Comparison of ENCODE assay signal across 10 mouse cellular contexts in the genomic region with DNA sequence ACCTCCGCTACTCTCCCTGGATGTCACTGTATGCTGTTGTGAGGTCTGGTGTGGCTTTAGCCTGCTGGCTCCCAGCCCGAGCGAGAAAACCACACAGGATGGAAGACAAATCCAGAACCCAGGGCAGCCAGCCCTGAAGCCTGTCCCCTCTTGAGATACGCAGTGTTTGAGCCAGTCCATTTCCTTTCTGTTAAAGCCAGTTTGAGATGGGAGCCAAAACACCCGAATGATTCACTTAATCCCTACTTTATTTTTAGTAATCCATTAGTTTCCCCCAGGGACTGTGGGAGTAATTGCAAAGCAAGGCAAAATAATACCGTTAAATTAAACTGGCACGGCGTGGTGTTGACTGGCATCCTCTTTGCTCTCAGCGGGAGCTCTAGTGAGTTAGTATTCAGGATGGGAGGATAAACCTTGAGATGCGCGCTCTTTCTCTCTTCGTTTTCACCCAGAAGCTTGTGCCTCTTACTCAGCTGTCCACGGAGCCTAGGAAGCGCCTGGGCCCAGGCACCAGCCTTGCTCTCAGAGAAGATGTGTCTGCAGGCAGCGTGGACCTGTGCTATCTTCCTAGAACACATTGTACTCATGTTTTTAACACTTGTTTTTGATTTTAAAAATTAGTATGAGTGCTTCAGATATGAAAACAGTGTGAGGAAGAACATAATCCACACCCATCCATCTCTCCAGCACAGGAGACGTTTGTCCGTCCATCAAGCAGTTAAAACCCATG.
DNase-seq lines count a peak whose midpoint lies in the region; ATAC-seq lines count a peak whose summit lies in the region.
"Had no signal": no experiment of that assay in that cellular context is flagged by ENCODE, and none has a peak within 500 bp of the region (broad histone marks: within the 10 kb centered on the region; RNA-seq: fewer than 3 reads in every experiment).

No protein-coding gene starts in this region.

- peak overlapping the region; percentile 9; the same call in 1 of the 2 replicates for H3K27ac ChIP-seq in forebrain, embryonic 14.5 days (ENCODE audit: low read depth, low read length)
- no peak overlapping the region for H3K27ac ChIP-seq in forebrain, embryonic 11.5 days (ENCODE audit: low read depth, low read length)
- no peak overlapping the region for H3K27ac ChIP-seq in heart, embryonic 15.5 days
- peak overlapping the region; percentile 61 for H3K27ac ChIP-seq in midbrain, embryonic 14.5 days (replicated peaks; ENCODE audit: low read depth, low read length)
- H3K27ac ChIP-seq: left cerebral cortex, adult 2 months had no signal

- no peak for ATAC-seq in forebrain, embryonic 14.5 days
- ATAC-seq in forebrain, embryonic 11.5 days (replicated peaks; ENCODE audit: low FRiP score): no peak
- ATAC-seq in heart, embryonic 15.5 days (replicated peaks; ENCODE audit: insufficient number of reproducible peaks, insufficient read depth, low FRiP score, low read depth): peak; percentile 62; the same call in 1 of the 2 replicates
- ATAC-seq in midbrain, embryonic 14.5 days (ENCODE audit: low FRiP score, low TSS enrichment): peak; percentile 37; the same call in 1 of the 2 replicates
- ATAC-seq in erythroblast, adult 5-6 weeks (replicated peaks; ENCODE audit: low FRiP score, poor library complexity, severe bottlenecking): no peak

- no peak overlapping the region for H3K4me3 ChIP-seq in forebrain, embryonic 14.5 days (ENCODE audit: low read depth, low read length)
- no peak overlapping the region for H3K4me3 ChIP-seq in forebrain, embryonic 11.5 days (ENCODE audit: low read depth, low read length)
- no peak overlapping the region for H3K4me3 ChIP-seq in heart, embryonic 15.5 days
- no peak overlapping the region for H3K4me3 ChIP-seq in midbrain, embryonic 14.5 days (replicated peaks; ENCODE audit: low read depth, low read length)
- H3K4me3 ChIP-seq: left cerebral cortex, adult 2 months had no signal

- no peaks in the 10 kb centered on the region for H3K36me3 ChIP-seq in forebrain, embryonic 14.5 days (ENCODE audit: control insufficient read depth, insufficient read depth, low read length)
- no peaks in the 10 kb centered on the region for H3K36me3 ChIP-seq in forebrain, embryonic 11.5 days (ENCODE audit: control insufficient read depth, insufficient read depth, low read length)
- H3K36me3 ChIP-seq in heart, embryonic 15.5 days: no peaks in the 10 kb centered on the region
- H3K36me3 ChIP-seq in midbrain, embryonic 14.5 days (ENCODE audit: control insufficient read depth, insufficient read depth, low read length): no peaks in the 10 kb centered on the region

- no peaks in the 10 kb centered on the region for H3K27me3 ChIP-seq in forebrain, embryonic 14.5 days (replicated peaks; ENCODE audit: control insufficient read depth, insufficient read depth, low read length)
- no peaks in the 10 kb centered on the region for H3K27me3 ChIP-seq in forebrain, embryonic 11.5 days (ENCODE audit: control insufficient read depth, insufficient read depth, low read length)
- no peaks in the 10 kb centered on the region for H3K27me3 ChIP-seq in heart, embryonic 15.5 days
- H3K27me3 ChIP-seq in midbrain, embryonic 14.5 days (ENCODE audit: control insufficient read depth, insufficient read depth, low read length): no peaks in the 10 kb centered on the region
- H3K27me3 ChIP-seq: CH12.LX had no signal

- peak; percentile 56 for DNase-seq in forebrain, embryonic 14.5 days (ENCODE audit: low spot score)
- DNase-seq in forebrain, embryonic 11.5 days (ENCODE audit: low spot score): no peak
- peak; percentile 22 for DNase-seq in right cerebral cortex, postnatal 4 days
- DNase-seq in right cerebral cortex, postnatal 14 days: no peak
- DNase-seq in midbrain, embryonic 14.5 days: peak; percentile 85
- DNase-seq in T-cell, adult 2 months (ENCODE audit: low spot score): no peak

- H3K4me2 ChIP-seq in forebrain, embryonic 14.5 days (ENCODE audit: low read length): no peak overlapping the region
- no peak overlapping the region for H3K4me2 ChIP-seq in forebrain, embryonic 11.5 days (ENCODE audit: low read depth, low read length, severe bottlenecking)
- no peak overlapping the region for H3K4me2 ChIP-seq in heart, embryonic 15.5 days
- no peak overlapping the region for H3K4me2 ChIP-seq in midbrain, embryonic 14.5 days (ENCODE audit: low read length)

- 47% methylated on average over 17 of the region's 17 CpGs for WGBS in forebrain, embryonic 14.5 days
- WGBS in forebrain, embryonic 11.5 days: 60% methylated on average over 17 of the region's 17 CpGs
- 58% methylated on average over 17 of the region's 17 CpGs for WGBS in heart, embryonic 15.5 days
- 31% methylated on average over 17 of the region's 17 CpGs for WGBS in midbrain, embryonic 14.5 days

- H3K9ac ChIP-seq in forebrain, embryonic 14.5 days (ENCODE audit: low read length): no peak overlapping the region
- H3K9ac ChIP-seq in forebrain, embryonic 11.5 days (ENCODE audit: low read length): no peak overlapping the region
- no peak overlapping the region for H3K9ac ChIP-seq in heart, embryonic 15.5 days
- H3K9ac ChIP-seq in midbrain, embryonic 14.5 days (replicated peaks; ENCODE audit: low read length): no peak overlapping the region

- no peaks in the 10 kb centered on the region for H3K9me3 ChIP-seq in forebrain, embryonic 14.5 days (replicated peaks; ENCODE audit: control insufficient read depth, low read length)
- no peaks in the 10 kb centered on the region for H3K9me3 ChIP-seq in forebrain, embryonic 11.5 days (ENCODE audit: control insufficient read depth, low read length)
- no peaks in the 10 kb centered on the region for H3K9me3 ChIP-seq in heart, embryonic 15.5 days (replicated peaks)
- H3K9me3 ChIP-seq in midbrain, embryonic 14.5 days (ENCODE audit: control insufficient read depth, low read length): no peaks in the 10 kb centered on the region

- H3K4me1 ChIP-seq in forebrain, embryonic 14.5 days (ENCODE audit: control insufficient read depth, insufficient read depth, low read length): peaks cover 5% of the 10 kb centered on the region; the same call in 1 of the 2 replicates
- H3K4me1 ChIP-seq in forebrain, embryonic 11.5 days (replicated peaks; ENCODE audit: control insufficient read depth, insufficient read depth, low read length): 0 out of 2 replicates have a peak, but pooled peaks cover 4% of the 10 kb centered on the region
- H3K4me1 ChIP-seq in heart, embryonic 15.5 days (replicated peaks): peaks cover 13% of the 10 kb centered on the region
- 0 out of 2 replicates have a peak, but pooled peaks cover 10% of the 10 kb centered on the region for H3K4me1 ChIP-seq in midbrain, embryonic 14.5 days (ENCODE audit: control insufficient read depth, insufficient read depth, low read length)

Comparison
In these comparisons a context has a peak if more than half of its experiments do, and no peak if none do; other contexts are left out.
1. DNase-seq: peak in forebrain, embryonic 14.5 days (single experiment), right cerebral cortex, postnatal 4 days (single experiment) and midbrain, embryonic 14.5 days (single experiment); none in forebrain, embryonic 11.5 days (single experiment), right cerebral cortex, postnatal 14 days (single experiment) and T-cell, adult 2 months (single experiment).
2. H3K27ac ChIP-seq: peak in forebrain, embryonic 14.5 days (single experiment) and midbrain, embryonic 14.5 days (single experiment); none in forebrain, embryonic 11.5 days (single experiment) and heart, embryonic 15.5 days (single experiment).
3. ATAC-seq: peak in heart, embryonic 15.5 days (single experiment) and midbrain, embryonic 14.5 days (single experiment); none in forebrain, embryonic 14.5 days (single experiment), forebrain, embryonic 11.5 days (single experiment) and erythroblast, adult 5-6 weeks (single experiment).